Mouse (Mus musculus) stomach, embryonic 16.5 days (tissue): ENCODE measurements around the gene Ybey. TPM values are rescaled to one million over a fixed set of nuclear protein-coding genes. Genes with fewer than 3 reads are reported as not detected.

Experiments used
- ATAC-seq: fragments of 200-750 bp; cut with Nextera tagmentation; 2 replicates; pipeline ENCODE4 v1.8.0; 2017; ENCODE audit warnings: moderate number of reproducible peaks, moderate TSS enrichment; ENCODE audit not compliant: insufficient read depth, low FRiP score
- H3K27ac ChIP-seq: fragments of 300-500 bp; sonication (generic); 2 replicates; pipeline ENCODE4 v1.5.1; 2014; ENCODE audit warnings: low read length
- H3K27me3 ChIP-seq: fragments of 300-500 bp; sonication (generic); 2 replicates; pipeline ENCODE4 v1.6.1; 2014; ENCODE audit warnings: low read length, control low read depth, mixed read lengths; ENCODE audit not compliant: control insufficient read depth, insufficient read depth
- H3K36me3 ChIP-seq: fragments of 300-500 bp; sonication (generic); 2 replicates; pipeline ENCODE4 v1.6.1; 2014; ENCODE audit warnings: low read length; ENCODE audit not compliant: control insufficient read depth, insufficient read depth
- H3K4me1 ChIP-seq: fragments of 300-500 bp; sonication (generic); 2 replicates; pipeline ENCODE4 v1.6.1; 2014; ENCODE audit warnings: low read length, control low read depth, mixed read lengths; ENCODE audit not compliant: control insufficient read depth, insufficient read depth
- H3K4me2 ChIP-seq: fragments of 300-500 bp; sonication (generic); 2 replicates; pipeline ENCODE4 v1.6.1; 2014; ENCODE audit warnings: low read depth, low read length, mixed read lengths
- H3K4me3 ChIP-seq: fragments of 300-500 bp; sonication (generic); replicated peaks from 2 replicates; pipeline ENCODE4 v1.5.1; 2014; ENCODE audit warnings: mild to moderate bottlenecking, low read length
- H3K9ac ChIP-seq: fragments of 300-500 bp; sonication (generic); 2 replicates; pipeline ENCODE4 v1.6.1; 2014; ENCODE audit warnings: low read length
- H3K9me3 ChIP-seq: fragments of 300-500 bp; sonication (generic); replicated peaks from 2 replicates; pipeline ENCODE4 v1.6.1; 2016; ENCODE audit warnings: low read length, control low read depth; ENCODE audit not compliant: control insufficient read depth
- WGBS: fragments of 180-500 bp; shearing (Covaris S2); extraction: QIAGEN DNeasy Blood & Tissue Kit; methylation state at CpG from one replicate; pipeline ENCODE4 v1.1.7; 2014; 5-methylcytosine and 5-hydroxymethylcytosine counted together
- polyA plus RNA-seq: library from polyadenylated mRNA; unstranded; fragments of >200 nt; fragmentation: Nextera tagmentation; extraction: Ambion mirVana; gene quantifications from 2 replicates; pipeline ENCODE4 v1.2.1, GENCODE M21; 2015

Gene Ybey
- polyA plus RNA-seq, 1 experiment from 2014 or later, result 5.6 TPM

DNA sequence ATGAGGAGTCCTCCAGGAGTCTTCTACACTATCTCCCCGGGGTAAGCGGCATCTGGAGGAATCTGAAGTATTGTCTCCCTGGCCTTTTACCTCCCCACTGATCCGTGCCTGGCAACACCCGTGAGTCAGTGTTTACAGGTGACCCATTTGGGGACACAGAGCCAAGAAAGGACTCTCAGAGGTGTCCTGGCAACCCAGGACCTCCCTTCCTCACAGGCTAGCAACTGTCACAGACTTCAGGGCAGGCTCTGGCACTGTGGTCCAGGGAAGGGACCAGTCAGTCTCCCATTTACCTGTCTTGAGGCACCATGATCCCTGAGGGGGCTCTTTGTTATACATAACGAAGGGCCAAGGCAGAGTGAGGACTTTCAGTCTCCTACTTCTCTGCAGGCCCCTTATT, 20.1 kb downstream of the Ybey start, which contains the start of gene 2610028H24Rik:
Gene 2610028H24Rik, plus strand, starts transcription at position 231 of the 400 bp plus-strand sequence.
- H3K4me3 ChIP-seq, result no peak within 1 kb of the TSS
- peaks cover 1% of the 10 kb centered on the region; the same call in 1 of the 2 replicates for H3K4me1 ChIP-seq
- no peak within 1 kb of the TSS for H3K9ac ChIP-seq
- H3K27ac ChIP-seq, result no peak within 1 kb of the TSS
- H3K9me3 ChIP-seq, result no peaks in the 10 kb centered on the region
- H3K27me3 ChIP-seq, result no peaks in the 10 kb centered on the region
- H3K4me2 ChIP-seq, result no peak within 1 kb of the TSS
- WGBS, result 59% methylated on average over 5 of the region's 5 CpGs
- H3K36me3 ChIP-seq, result no peaks in the 10 kb centered on the region
- no peak for ATAC-seq

DNA sequence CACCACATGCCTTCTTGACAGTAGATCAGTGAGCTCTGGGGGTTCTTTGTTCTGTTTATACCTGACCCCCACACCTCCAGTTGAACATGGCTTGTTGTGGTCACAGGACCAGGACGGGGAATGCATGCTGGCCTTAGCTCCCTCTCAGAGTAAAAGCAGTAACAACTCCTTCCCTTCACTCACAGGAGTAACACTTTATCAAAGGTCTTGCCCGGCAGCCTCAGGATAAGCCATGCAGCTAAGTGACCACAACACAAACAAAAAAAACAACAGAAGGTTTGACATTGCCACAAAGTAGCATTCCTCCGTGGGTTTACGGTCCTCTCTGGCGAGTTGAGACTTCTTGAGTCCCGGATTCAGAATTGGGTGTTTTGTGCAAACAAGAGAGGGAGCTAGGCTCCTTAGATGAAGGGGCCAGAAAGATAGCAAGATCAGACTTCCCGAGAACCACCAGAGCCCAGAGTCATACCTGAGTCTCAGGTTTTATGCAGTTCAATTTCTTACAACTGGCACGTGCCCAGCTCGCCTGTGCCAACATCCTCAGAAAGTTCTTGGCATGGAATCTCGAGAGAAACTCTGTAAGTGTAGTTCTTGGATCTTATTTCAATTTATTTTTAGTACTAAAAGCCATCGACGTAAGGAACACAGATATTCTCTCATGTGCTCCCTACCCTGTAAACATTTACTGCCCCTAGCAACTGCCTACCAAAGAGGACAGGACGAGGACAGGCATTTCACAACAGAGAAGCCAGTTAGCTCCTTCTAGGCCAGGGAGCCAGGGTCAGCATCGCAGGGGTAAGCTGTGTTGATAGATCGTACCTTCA, 21.3 kb downstream of the Ybey start:
- Histone ChIP-seq H3K36me3 (no peaks in the 10 kb centered on the region), H3K9me3 (no peaks in the 10 kb centered on the region), H3K4me1 (peaks cover 10% of the 10 kb centered on the region), H3K27me3 (no peaks in the 10 kb centered on the region), H3K4me2 (no peak overlapping the region), H3K9ac (no peak overlapping the region), H3K27ac (no peak overlapping the region), H3K4me3 (no peak overlapping the region)
- ATAC-seq, result no peak
- WGBS, result 70% methylated on average over 15 of the region's 15 CpGs

DNA sequence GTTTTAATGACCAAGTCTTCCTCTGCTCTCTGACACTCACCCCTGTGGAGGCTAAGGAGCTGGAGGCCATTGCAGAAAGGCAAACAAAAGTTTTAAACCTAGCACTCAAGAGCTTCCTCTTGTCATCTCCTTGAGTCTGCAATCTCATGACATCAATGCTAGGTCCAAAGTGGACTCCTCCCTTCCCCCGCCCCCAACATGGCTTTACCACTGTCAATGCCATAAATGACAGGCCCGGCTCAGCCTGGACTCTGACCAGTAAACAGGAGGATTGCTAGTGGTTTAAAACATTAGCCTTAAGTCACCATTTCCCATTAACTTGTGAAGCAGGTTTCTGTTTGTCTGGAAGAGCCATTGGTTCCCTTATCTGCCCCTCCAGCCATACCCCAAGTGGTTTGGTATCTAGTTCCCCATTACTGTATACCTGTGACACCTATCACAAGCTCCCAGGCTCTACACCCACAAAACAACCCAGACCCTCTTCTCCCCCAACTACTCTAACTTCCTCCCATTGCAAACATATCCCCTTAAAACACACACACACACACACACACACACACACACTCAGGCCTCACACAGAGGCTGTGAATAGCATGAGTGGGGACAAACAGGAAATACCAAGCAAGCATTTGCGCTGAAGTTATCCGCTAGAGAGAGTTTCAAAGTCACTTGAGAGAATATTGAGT, 22.8 kb downstream of the Ybey start:
- Histone ChIP-seq H3K9ac (no peak overlapping the region), H3K27me3 (no peaks in the 10 kb centered on the region), H3K4me2 (no peak overlapping the region), H3K9me3 (no peaks in the 10 kb centered on the region), H3K27ac (no peak overlapping the region), H3K36me3 (no peaks in the 10 kb centered on the region), H3K4me1 (peaks cover 16% of the 10 kb centered on the region), H3K4me3 (no peak overlapping the region)
- WGBS, result 65% methylated on average over 4 of the region's 4 CpGs
- ATAC-seq, result no peak

DNA sequence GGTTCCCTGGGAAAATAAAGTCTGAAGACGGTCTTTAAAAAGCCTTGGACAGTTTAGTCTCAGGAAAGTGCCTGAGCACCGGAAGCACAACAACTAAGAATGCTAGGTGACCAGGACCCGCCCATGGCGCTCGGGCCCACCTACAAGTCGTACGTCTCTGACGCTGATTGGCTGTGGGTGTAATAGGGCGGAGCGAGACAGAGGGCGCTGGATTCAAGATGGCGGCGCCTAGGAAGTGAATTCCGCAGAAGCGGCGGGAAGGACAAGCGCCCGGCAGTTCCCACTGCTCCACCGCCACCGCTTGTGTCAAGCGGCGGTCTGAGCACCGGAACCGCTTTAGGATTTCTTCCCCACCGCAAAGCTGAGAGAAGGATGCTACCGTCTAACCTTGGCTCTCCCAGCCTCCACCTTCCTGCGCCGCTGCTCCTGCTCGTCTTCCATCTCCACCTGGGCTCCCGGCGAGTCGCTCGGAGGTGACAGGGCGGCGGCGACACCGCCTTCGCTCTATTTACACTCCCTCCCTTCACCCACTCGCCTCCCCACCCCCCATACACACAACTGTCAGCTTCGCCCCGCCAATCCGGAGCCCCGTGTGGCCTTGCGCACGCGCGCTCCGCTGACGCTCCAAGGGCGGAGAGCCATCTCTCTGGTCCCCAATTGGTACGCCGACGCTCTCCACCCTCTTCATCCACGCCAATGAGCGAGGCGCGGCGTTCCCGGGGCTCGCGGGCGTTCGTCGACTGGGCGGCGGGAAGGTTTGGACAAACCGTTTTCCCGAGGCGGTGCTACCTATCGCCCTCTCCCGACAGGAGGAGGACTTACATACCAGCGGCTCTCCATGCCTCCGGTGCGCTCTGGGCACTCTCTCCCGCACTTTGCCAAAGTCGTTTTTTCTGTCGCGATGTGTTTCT, 26.5 kb downstream of the Ybey start, which contains the start of gene Pcnt:
Gene Pcnt, minus strand, starts transcription at position 609 of the 911 bp plus-strand sequence.
- H3K4me1 ChIP-seq, result peaks cover 18% of the 10 kb centered on the region
- H3K9me3 ChIP-seq, result no peaks in the 10 kb centered on the region
- H3K4me2 ChIP-seq, result peak within 1 kb of the TSS; percentile 87
- peak within 1 kb of the TSS; percentile 93 for H3K9ac ChIP-seq
- peak; percentile 99 for ATAC-seq
- 0 out of 2 replicates have a peak, but pooled peaks cover 3% of the 10 kb centered on the region for H3K36me3 ChIP-seq
- H3K27me3 ChIP-seq, result no peaks in the 10 kb centered on the region
- peak within 1 kb of the TSS; percentile 99 for H3K4me3 ChIP-seq
- WGBS, result under 1% methylated on average over 78 of the region's 78 CpGs
- peak within 1 kb of the TSS; percentile 99 for H3K27ac ChIP-seq

DNA sequence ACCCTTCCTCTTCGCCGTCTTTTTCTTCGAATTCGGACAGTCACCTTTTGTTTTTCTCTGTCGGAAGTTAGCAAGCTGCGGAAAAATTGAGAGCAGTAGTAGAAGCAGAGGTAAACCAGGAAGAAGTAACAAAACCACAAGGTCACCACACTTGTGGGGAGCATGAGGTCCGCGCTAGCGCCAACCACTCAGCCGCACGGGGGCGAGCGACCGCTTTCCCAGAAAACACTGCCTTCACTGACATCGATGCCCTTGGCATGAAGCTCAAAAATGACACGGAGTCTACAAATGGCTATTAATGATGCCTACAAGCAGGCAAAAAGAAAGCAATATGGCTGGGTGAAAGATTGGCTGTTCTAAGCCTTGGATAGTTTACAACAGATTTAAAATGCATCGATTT, 28.6 kb downstream of the Ybey start, which contains the start of gene AC141477.1:
Gene AC141477.1, minus strand, starts transcription at position 164 of the 400 bp plus-strand sequence.
- H3K4me3 ChIP-seq, result no peak within 1 kb of the TSS
- H3K4me2 ChIP-seq, result peak within 1 kb of the TSS; percentile 87; the same call in 1 of the 2 replicates
- no peak for ATAC-seq
- peak within 1 kb of the TSS; percentile 46; the same call in 1 of the 2 replicates for H3K27ac ChIP-seq
- H3K9ac ChIP-seq, result no peak within 1 kb of the TSS
- H3K36me3 ChIP-seq, result 0 out of 2 replicates have a peak, but pooled peaks cover 3% of the 10 kb centered on the region
- WGBS, result 93% methylated on average over 17 of the region's 17 CpGs
- H3K9me3 ChIP-seq, result no peaks in the 10 kb centered on the region
- H3K4me1 ChIP-seq, result peaks cover 18% of the 10 kb centered on the region
- H3K27me3 ChIP-seq, result no peaks in the 10 kb centered on the region

DNA sequence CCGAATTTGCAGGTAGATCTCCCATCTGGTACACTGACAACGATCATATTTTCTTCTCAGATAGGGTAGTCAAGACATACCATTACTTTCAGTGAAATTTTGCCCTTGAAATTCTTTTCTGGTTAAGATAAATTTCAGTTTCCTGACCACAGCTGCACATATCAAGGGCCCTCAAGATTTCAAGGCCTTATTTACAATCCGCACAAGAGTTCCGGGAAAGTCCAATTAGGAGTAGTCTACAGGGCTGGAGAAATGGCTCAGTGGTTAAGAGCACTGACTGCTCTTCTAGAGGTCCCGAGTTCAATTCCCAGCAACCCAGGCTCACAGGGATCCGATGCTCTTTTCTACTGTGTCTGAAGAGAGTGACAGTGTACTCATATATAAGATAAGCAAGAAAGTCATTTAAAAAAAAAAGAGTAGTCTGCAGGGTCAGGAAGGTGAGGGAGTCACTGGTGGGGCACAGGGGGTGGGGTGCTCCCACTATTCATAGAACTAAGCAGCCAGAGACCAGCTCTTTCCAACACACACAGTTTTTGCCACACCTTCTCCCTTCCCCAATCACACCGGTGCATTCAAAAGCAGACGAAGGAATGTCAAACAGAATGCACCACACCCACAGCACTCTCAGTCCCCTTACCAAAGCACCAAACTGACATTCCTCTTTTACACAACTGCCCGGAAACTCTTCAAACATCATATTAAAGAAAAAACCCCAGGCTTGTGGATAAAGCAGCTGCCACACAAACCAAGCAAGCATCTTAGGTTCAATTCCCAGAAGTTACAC, 29.6 kb downstream of the Ybey start:
- Histone ChIP-seq H3K27me3 (no peaks in the 10 kb centered on the region), H3K9ac (no peak overlapping the region), H3K4me3 (no peak overlapping the region), H3K4me2 (no peak overlapping the region), H3K27ac (peak overlapping the region; percentile 46; the same call in 1 of the 2 replicates), H3K36me3 (0 out of 2 replicates have a peak, but pooled peaks cover 3% of the 10 kb centered on the region), H3K9me3 (no peaks in the 10 kb centered on the region), H3K4me1 (peaks cover 18% of the 10 kb centered on the region)
- 77% methylated on average over 9 of the region's 9 CpGs for WGBS
- ATAC-seq, result no peak

DNA sequence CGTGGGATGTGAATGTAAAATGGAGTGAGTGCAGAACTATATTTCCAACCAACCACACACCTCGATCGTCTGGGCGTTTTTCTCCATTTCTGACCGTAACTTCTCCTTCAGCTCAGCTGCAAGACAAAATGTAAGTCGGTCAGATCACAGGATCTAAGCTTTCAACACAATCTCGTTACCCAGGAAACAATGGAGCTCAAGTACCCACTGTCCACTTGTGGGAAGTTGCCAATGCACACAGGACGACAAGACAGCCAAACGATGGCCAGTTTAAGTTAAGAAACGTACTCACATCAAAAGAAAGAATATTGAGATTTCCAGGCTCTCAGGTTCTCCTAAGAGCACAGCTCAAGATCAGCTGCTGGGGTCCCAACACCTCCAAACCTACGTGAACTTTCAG, 35.0 kb downstream of the Ybey start:
- Histone ChIP-seq H3K4me2 (no peak overlapping the region), H3K27ac (no peak overlapping the region), H3K4me1 (no peaks in the 10 kb centered on the region), H3K36me3 (0 out of 2 replicates have a peak, but pooled peaks cover 8% of the 10 kb centered on the region), H3K9ac (no peak overlapping the region), H3K4me3 (no peak overlapping the region), H3K27me3 (no peaks in the 10 kb centered on the region), H3K9me3 (no peaks in the 10 kb centered on the region)
- no peak for ATAC-seq
- 95% methylated on average over 11 of the region's 11 CpGs for WGBS

DNA sequence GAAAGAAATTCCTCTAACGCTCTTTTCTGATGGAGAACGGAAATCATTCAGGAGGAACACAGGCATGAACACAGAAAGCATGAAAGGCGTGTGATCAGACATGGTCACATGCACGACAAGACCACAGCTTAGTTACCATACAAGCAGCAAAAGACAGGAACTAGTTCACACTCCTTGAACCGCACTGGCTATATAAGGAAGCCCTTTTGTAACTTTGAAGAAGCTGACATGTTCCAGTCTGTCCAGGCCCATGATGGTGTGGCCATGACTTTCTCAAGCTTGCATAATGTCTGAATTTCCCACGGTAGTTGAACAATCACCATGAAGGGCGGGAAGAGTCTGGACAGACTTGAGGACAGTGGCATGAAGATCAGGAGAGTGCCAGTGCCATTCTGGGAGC, 43.2 kb downstream of the Ybey start:
- no peak overlapping the region for H3K4me2 ChIP-seq
- H3K4me3 ChIP-seq, result no peak overlapping the region
- H3K9ac ChIP-seq, result no peak overlapping the region
- peaks cover 23% of the 10 kb centered on the region for H3K36me3 ChIP-seq
- no peak overlapping the region for H3K27ac ChIP-seq
- ATAC-seq, result no peak
- H3K9me3 ChIP-seq, result no peaks in the 10 kb centered on the region
- H3K27me3 ChIP-seq, result no peaks in the 10 kb centered on the region
- WGBS, result 89% methylated on average over 7 of the region's 7 CpGs
- H3K4me1 ChIP-seq, result no peaks in the 10 kb centered on the region
